Mouse (Mus musculus): Measurements from ENCODE around the gene Unc93b1. TPM values are rescaled to one million over a fixed set of nuclear protein-coding genes. Genes with fewer than 3 reads are reported as not detected.
A peak's percentile ranks its signal among the peaks of the same experiment; 100 is the strongest.

Unc93b1 gene
- polyA plus RNA-seq, 1 experiment from 2014 or later: 12.7 TPM

- H3K9ac ChIP-seq: 0 out of 2 replicates have a peak overlapping the region, but pooled peaks have one; percentile 12
- WGBS: 71% methylated on average over 21 of the region's 21 CpGs
- ATAC-seq (ENCODE audit: insufficient number of reproducible peaks, insufficient read depth, low FRiP score, low TSS enrichment): no peak
- peaks cover 23% of the 10 kb centered on the region; the same call in 1 of the 2 replicates for H3K4me1 ChIP-seq
- no peaks in the 10 kb centered on the region for H3K27me3 ChIP-seq
- H3K27ac ChIP-seq: peak overlapping the region; percentile 69
- H3K4me3 ChIP-seq: no peak overlapping the region
- no peak overlapping the region for H3K4me2 ChIP-seq (replicated peaks)
- H3K9me3 ChIP-seq: no peaks in the 10 kb centered on the region
- no peaks in the 10 kb centered on the region for H3K36me3 ChIP-seq
Measured at GRCm38 (mm10) chr19:3930262-3931057, 4.5 kb upstream of the Unc93b1 start.

- Histone ChIP-seq H3K27ac (no peak overlapping the region), H3K27me3 (no peaks in the 10 kb centered on the region), H3K9ac (no peak overlapping the region), H3K9me3 (no peaks in the 10 kb centered on the region), H3K36me3 (no peaks in the 10 kb centered on the region), H3K4me1 (peaks cover 29% of the 10 kb centered on the region), H3K4me3 (no peak overlapping the region), H3K4me2 (replicated peaks) (no peak overlapping the region)
- ATAC-seq (ENCODE audit: insufficient number of reproducible peaks, insufficient read depth, low FRiP score, low TSS enrichment): no peak
- WGBS: 84% methylated on average over 9 of the region's 9 CpGs
Measured at GRCm38 (mm10) chr19:3931716-3932115, 3.3 kb upstream of the Unc93b1 start.

GRCm38 (mm10) chr19:3935896-3936850 is 1.2 kb downstream of the Unc93b1 start:
- WGBS: 7% methylated on average over 22 of the region's 22 CpGs
- Histone ChIP-seq H3K36me3 (no peaks in the 10 kb centered on the region), H3K4me1 (peaks cover 10% of the 10 kb centered on the region), H3K27ac (no peak overlapping the region), H3K9ac (peak overlapping the region; percentile 50), H3K27me3 (no peaks in the 10 kb centered on the region), H3K4me2 (replicated peaks) (peak overlapping the region; percentile 88), H3K9me3 (no peaks in the 10 kb centered on the region), H3K4me3 (peak overlapping the region; percentile 46)
- peak; percentile 41 for ATAC-seq (ENCODE audit: insufficient number of reproducible peaks, insufficient read depth, low FRiP score, low TSS enrichment)

GRCm38 (mm10) chr19:3942315-3942714 is 7.3 kb downstream of the Unc93b1 start:
- Histone ChIP-seq H3K9me3 (no peaks in the 10 kb centered on the region), H3K9ac (no peak overlapping the region), H3K27ac (no peak overlapping the region), H3K36me3 (no peaks in the 10 kb centered on the region), H3K4me2 (replicated peaks) (no peak overlapping the region), H3K27me3 (no peaks in the 10 kb centered on the region), H3K4me1 (no peaks in the 10 kb centered on the region), H3K4me3 (no peak overlapping the region)
- 85% methylated on average over 7 of the region's 7 CpGs for WGBS
- no peak for ATAC-seq (ENCODE audit: insufficient number of reproducible peaks, insufficient read depth, low FRiP score, low TSS enrichment)

- Histone ChIP-seq H3K4me1 (no peaks in the 10 kb centered on the region), H3K9me3 (no peaks in the 10 kb centered on the region), H3K36me3 (no peaks in the 10 kb centered on the region), H3K9ac (no peak overlapping the region), H3K27me3 (no peaks in the 10 kb centered on the region), H3K4me3 (no peak overlapping the region), H3K27ac (no peak overlapping the region), H3K4me2 (replicated peaks) (0 out of 2 replicates have a peak overlapping the region, but pooled peaks have one; percentile 20)
- no peak for ATAC-seq (ENCODE audit: insufficient number of reproducible peaks, insufficient read depth, low FRiP score, low TSS enrichment)
- 17% methylated on average over 27 of the region's 27 CpGs for WGBS
Measured at GRCm38 (mm10) chr19:3942986-3943735, 8.2 kb downstream of the Unc93b1 start.

GRCm38 (mm10) chr19:3945872-3946564 is 11.0 kb downstream of the Unc93b1 start:
- no peak for ATAC-seq (ENCODE audit: insufficient number of reproducible peaks, insufficient read depth, low FRiP score, low TSS enrichment)
- H3K27me3 ChIP-seq: no peaks in the 10 kb centered on the region
- H3K27ac ChIP-seq: no peak overlapping the region
- no peak overlapping the region for H3K4me2 ChIP-seq (replicated peaks)
- 32% methylated on average over 10 of the region's 10 CpGs for WGBS
- no peaks in the 10 kb centered on the region for H3K36me3 ChIP-seq
- H3K4me1 ChIP-seq: no peaks in the 10 kb centered on the region
- H3K9ac ChIP-seq: no peak overlapping the region
- H3K4me3 ChIP-seq: no peak overlapping the region
- H3K9me3 ChIP-seq: no peaks in the 10 kb centered on the region

GRCm38 (mm10) chr19:3946715-3947114 is 11.7 kb downstream of the Unc93b1 start:
- 18% methylated on average over 2 of the region's 2 CpGs for WGBS

GRCm38 (mm10) chr19:3947813-3948212 is 12.8 kb downstream of the Unc93b1 start:
- H3K9ac ChIP-seq: no peak overlapping the region
- no peaks in the 10 kb centered on the region for H3K27me3 ChIP-seq
- no peak overlapping the region for H3K4me3 ChIP-seq
- 72% methylated on average over 3 of the region's 3 CpGs for WGBS
- no peak overlapping the region for H3K27ac ChIP-seq
- no peaks in the 10 kb centered on the region for H3K4me1 ChIP-seq
- no peak overlapping the region for H3K4me2 ChIP-seq (replicated peaks)
- no peaks in the 10 kb centered on the region for H3K9me3 ChIP-seq
- ATAC-seq (ENCODE audit: insufficient number of reproducible peaks, insufficient read depth, low FRiP score, low TSS enrichment): no peak
- H3K36me3 ChIP-seq: no peaks in the 10 kb centered on the region

More at GRCm38 (mm10) chr19:3946715-3947114, 11.7 kb downstream of the Unc93b1 start:
- no peak overlapping the region for H3K4me2 ChIP-seq (replicated peaks)
- no peak for ATAC-seq (ENCODE audit: insufficient number of reproducible peaks, insufficient read depth, low FRiP score, low TSS enrichment)
- H3K27ac ChIP-seq: no peak overlapping the region
- no peaks in the 10 kb centered on the region for H3K9me3 ChIP-seq
- no peaks in the 10 kb centered on the region for H3K27me3 ChIP-seq
- no peaks in the 10 kb centered on the region for H3K4me1 ChIP-seq
- no peak overlapping the region for H3K4me3 ChIP-seq
- H3K9ac ChIP-seq: no peak overlapping the region
- H3K36me3 ChIP-seq: no peaks in the 10 kb centered on the region

GRCm38 (mm10) chr19:3948546-3948945 is 13.6 kb downstream of the Unc93b1 start:
- Histone ChIP-seq H3K4me1 (no peaks in the 10 kb centered on the region), H3K27me3 (no peaks in the 10 kb centered on the region), H3K27ac (no peak overlapping the region), H3K9me3 (no peaks in the 10 kb centered on the region), H3K36me3 (no peaks in the 10 kb centered on the region), H3K4me2 (replicated peaks) (no peak overlapping the region), H3K9ac (no peak overlapping the region), H3K4me3 (no peak overlapping the region)
- 70% methylated on average over 14 of the region's 14 CpGs for WGBS
- no peak for ATAC-seq (ENCODE audit: insufficient number of reproducible peaks, insufficient read depth, low FRiP score, low TSS enrichment)

GRCm38 (mm10) chr19:3950331-3950730 is 15.3 kb downstream of the Unc93b1 start:
- H3K27me3 ChIP-seq: no peaks in the 10 kb centered on the region
- no peaks in the 10 kb centered on the region for H3K36me3 ChIP-seq
- 84% methylated on average over 3 of the region's 3 CpGs for WGBS
- no peak overlapping the region for H3K4me2 ChIP-seq (replicated peaks)
- no peaks in the 10 kb centered on the region for H3K4me1 ChIP-seq
- no peak overlapping the region for H3K27ac ChIP-seq
- H3K9me3 ChIP-seq: no peaks in the 10 kb centered on the region
- no peak overlapping the region for H3K4me3 ChIP-seq
- no peak overlapping the region for H3K9ac ChIP-seq
- ATAC-seq (ENCODE audit: insufficient number of reproducible peaks, insufficient read depth, low FRiP score, low TSS enrichment): no peak

- no peak overlapping the region for H3K4me2 ChIP-seq (replicated peaks)
- no peaks in the 10 kb centered on the region for H3K27me3 ChIP-seq
- no peak overlapping the region for H3K9ac ChIP-seq
- no peak overlapping the region for H3K4me3 ChIP-seq
- no peaks in the 10 kb centered on the region for H3K4me1 ChIP-seq
- H3K9me3 ChIP-seq: no peaks in the 10 kb centered on the region
- no peaks in the 10 kb centered on the region for H3K36me3 ChIP-seq
- H3K27ac ChIP-seq: no peak overlapping the region
- ATAC-seq (ENCODE audit: insufficient number of reproducible peaks, insufficient read depth, low FRiP score, low TSS enrichment): no peak
Measured at GRCm38 (mm10) chr19:3951461-3951860, 16.5 kb downstream of the Unc93b1 start.
